Mouse (Mus musculus) megakaryocyte, embryonic 14.5 days (primary cell): ENCODE results near the gene Abcg4. TPM values are rescaled to one million over a fixed set of nuclear protein-coding genes. Genes with fewer than 3 reads are reported as not detected.
"Not testable (repeated sequence)": the region's sequence is repeated elsewhere in the genome, so short reads cannot be mapped to it uniquely, and the experiment has no call there.

Source experiments
- H3K27me3 ChIP-seq: replicated peaks from 2 replicates; pipeline ENCODE3; 2012; ENCODE audit warnings: inconsistent platforms
- H3K36me3 ChIP-seq: replicated peaks from 2 replicates; pipeline ENCODE3; 2012; ENCODE audit warnings: low read length, inconsistent platforms, mixed read lengths
- H3K4me1 ChIP-seq: 2 replicates; pipeline ENCODE4 v1.6.1; 2012; ENCODE audit warnings: inconsistent platforms
- H3K4me3 ChIP-seq: replicated peaks from 2 replicates; pipeline ENCODE3; 2012; ENCODE audit warnings: moderate library complexity, mild to moderate bottlenecking, inconsistent platforms
- H3K9me3 ChIP-seq: 2 replicates; pipeline ENCODE4 v1.6.1; 2012; ENCODE audit warnings: inconsistent platforms
- FLI1 ChIP-seq: IDR thresholded peaks from 2 replicates; pipeline ENCODE4 v1.6.1; 2012; ENCODE audit warnings: low read length, inconsistent platforms, mixed read lengths
- GATA1 ChIP-seq: IDR thresholded peaks from 3 replicates; pipeline ENCODE4 v1.6.1; 2012; ENCODE audit warnings: mixed read lengths, low read length, inconsistent platforms, borderline replicate concordance
- polyA plus RNA-seq: library from polyadenylated mRNA; stranded (reverse); fragments of >175 nt; gene quantifications from 2 replicates; pipeline ENCODE4 v1.2.3, GENCODE M21; 2012; ENCODE audit warnings: low replicate concordance; ENCODE audit not compliant: insufficient read depth

Abcg4 gene
- 0.19 TPM in 1 of 2 replicates, not detected in the other for polyA plus RNA-seq

DNA sequence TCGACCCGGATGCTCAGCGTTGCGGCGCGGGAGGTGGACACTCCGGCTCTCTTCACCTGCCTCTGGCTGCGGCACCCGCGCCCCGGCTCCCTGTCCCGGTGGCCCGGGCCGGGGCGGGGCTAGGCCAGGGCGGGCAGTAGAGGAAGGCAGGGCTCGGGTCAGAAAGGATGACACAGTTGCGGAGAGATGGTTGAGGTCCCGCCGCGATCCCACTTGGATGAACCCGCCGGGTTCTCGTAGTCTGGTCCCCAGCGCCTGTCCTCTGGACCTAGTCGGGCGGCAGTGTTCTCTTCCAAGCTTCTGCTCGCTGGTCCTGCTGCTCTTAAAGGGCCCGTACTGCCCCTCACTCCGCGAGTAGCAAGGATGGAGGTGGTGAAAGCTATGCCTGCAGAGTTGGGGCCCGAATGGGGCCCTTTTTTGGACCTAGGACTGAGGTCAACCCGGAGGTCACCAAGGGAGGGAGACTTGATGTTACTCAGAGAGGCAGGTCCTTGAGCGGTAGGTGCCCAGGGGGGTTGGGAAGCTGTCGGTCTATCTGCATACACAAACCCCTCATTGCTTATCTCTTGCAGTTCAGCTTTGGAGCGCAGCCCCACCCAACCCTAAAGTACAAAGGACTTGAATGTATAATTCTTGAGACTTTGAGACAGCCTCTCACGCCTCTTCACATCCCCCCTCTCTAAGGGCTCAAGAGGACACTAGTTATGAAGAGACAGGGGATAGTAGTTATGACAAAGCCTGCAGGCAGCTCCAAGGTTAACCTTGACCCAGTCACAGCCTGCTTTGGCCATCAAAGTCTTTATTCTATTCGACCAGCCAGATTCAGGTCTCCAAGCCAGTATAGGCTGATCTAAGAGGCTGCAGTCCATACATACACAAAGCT lies at the start of gene Abcg4:
Gene Abcg4 (minus strand): TSS at position 540 of the 883 bp plus-strand sequence.
- peak within 1 kb of the TSS; percentile 89 for H3K4me3 ChIP-seq
- peaks cover 16% of the 10 kb centered on the region for H3K9me3 ChIP-seq
- H3K27me3 ChIP-seq = peaks cover 52% of the 10 kb centered on the region
- no peak for TF ChIP-seq GATA1
- TF ChIP-seq FLI1 = no peak
- peaks cover 43% of the 10 kb centered on the region for H3K36me3 ChIP-seq
- H3K4me1 ChIP-seq = peaks cover 40% of the 10 kb centered on the region

DNA sequence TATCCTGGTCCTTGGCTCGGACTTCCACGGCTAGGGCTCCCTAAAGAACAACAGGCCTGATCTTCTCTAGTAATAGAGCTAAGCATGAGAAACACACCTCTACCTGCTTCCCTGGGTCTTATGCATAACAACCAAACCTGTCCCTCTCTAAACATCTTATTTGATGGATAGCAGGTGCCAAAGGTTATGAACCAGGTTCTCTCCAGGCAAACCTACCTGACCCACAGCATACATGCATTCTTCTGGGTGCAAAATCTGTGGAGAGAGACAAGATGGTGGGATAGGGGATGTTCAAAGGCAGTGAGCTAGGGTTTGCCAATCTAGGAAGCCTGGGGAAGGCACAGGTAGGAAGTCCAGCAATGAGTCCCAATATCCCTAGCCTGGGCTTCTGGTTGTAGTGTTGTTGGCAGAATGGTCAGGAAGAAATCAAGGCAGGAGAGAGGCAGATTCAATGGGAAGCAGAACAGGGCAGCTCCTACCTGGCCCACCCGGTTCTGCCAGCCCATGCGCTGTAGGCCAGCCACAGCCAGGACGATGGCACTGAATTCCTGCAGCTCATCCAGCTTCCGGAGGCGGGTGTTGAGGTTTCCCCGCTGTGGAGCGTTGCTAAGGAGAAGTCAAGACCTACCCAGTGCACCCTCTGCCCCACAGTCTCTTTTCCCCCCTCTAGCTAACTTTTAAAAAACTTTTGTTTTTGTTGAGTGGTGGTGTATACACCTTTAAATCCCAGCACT lies 49.2 kb upstream of the Abcg4 start:
- TF ChIP-seq GATA1 (no peak), FLI1 (no peak)
- peaks cover 71% of the 10 kb centered on the region for H3K36me3 ChIP-seq
- H3K4me1 ChIP-seq = peaks cover 62% of the 10 kb centered on the region
- peak overlapping the region; percentile 73 for H3K4me3 ChIP-seq
- no peaks in the 10 kb centered on the region for H3K27me3 ChIP-seq
- H3K9me3 ChIP-seq = no peaks in the 10 kb centered on the region

DNA sequence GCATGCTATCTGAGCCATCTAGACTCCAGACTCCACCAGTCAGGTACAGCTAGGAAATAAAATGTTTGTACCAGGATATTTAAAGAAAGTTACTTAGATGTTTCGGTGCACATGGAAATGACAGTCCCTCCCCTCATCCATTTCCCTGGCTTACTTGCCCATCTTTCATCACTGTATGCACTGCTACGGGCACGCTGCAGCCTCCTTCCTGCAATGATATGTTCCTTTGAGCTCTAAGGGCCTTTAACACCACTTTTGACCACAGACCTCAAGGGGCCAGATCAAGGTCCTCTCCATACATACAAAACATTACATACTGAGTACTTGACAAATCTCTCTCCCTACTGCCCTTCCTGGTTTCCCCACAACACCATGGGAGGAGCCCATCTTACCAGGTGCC lies 48.5 kb upstream of the Abcg4 start:
- Histone ChIP-seq H3K36me3 (peaks cover 70% of the 10 kb centered on the region), H3K27me3 (no peaks in the 10 kb centered on the region), H3K4me3 (peak overlapping the region; percentile 88), H3K9me3 (no peaks in the 10 kb centered on the region), H3K4me1 (peaks cover 56% of the 10 kb centered on the region)
- TF ChIP-seq GATA1 (no peak), FLI1 (no peak)

DNA sequence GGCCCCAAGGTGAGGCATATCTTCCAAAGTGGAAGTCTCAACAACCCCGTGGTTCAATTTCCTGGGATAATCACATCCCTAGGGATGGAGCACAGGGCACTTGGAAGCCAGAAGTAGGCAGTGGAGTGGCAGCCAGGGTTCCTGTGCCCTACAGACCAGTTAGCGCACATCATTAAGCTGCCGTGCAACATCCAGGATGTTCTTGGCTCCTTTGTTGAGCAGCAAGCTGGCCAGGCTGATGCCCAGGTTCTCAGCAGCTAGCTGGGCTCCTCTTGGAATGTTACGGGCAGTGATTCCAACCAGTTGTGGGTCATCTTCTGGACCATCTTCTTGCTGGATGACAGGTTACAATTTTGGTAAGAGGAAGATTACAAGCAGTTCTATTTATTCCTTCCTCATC lies 48.1 kb upstream of the Abcg4 start:
- peaks cover 70% of the 10 kb centered on the region for H3K36me3 ChIP-seq
- H3K27me3 ChIP-seq, H3K9me3 ChIP-seq: not testable (repeated sequence)
- H3K4me3 ChIP-seq = peak overlapping the region; percentile 88
- H3K4me1 ChIP-seq = peaks cover 52% of the 10 kb centered on the region

DNA sequence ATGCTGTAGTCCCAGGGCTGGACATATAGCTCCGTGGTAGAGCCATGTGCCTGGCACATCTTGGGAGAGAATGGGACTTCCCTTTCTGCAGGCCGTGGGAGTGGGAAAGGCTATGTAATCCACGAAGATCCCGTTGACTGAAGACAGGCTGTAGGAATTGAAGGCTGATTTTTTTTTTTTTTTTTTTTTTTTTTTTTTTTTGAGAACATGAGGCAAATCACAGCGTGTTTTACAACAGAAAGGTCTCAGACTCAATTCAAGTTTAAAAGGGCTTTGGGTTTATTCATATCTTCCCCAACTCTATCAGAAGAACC lies 47.6 kb upstream of the Abcg4 start:
- TF ChIP-seq GATA1 (no peak), FLI1 (no peak)
- peaks cover 70% of the 10 kb centered on the region for H3K36me3 ChIP-seq
- peak overlapping the region; percentile 98 for H3K4me3 ChIP-seq
- H3K4me1 ChIP-seq = peaks cover 47% of the 10 kb centered on the region
- H3K9me3 ChIP-seq = no peaks in the 10 kb centered on the region
- H3K27me3 ChIP-seq = no peaks in the 10 kb centered on the region

DNA sequence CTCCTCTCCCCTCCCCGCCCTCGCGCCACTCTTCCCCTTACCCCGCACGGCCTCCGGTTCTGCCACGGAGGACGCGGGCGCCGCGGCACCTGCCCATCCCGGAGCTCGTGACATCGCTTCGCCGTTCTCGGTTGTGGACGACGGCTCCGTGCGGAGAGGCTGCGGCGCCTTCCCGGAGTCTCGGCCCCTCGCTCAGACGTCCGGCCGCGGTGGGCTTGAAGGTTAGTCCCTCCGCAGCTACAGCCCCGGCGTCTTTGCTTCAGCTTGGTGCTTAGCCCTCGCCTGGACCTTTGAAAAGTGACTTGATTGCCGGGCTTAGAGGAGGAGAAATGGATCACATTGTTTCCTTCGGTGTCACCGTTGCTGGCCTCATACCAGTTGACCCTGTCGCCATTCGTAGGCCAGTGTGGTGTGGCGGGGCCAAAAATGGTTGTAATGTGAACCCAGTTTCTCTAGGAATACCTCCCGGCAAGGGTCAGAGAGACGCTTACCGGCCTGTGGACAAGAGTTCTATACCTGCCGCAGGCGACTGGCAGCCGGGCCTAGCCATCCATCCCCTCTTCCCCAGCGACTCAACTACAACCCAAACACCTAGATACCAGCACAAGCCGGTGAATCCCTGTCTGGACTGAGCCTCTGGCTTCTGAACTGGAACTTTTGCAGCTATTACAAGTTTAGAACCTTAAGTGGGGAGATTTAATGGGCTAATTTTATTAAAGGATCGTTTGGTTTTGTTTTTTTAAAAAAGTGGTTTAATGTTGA lies 47.1 kb upstream of the Abcg4 start:
- H3K27me3 ChIP-seq = no peaks in the 10 kb centered on the region
- no peaks in the 10 kb centered on the region for H3K9me3 ChIP-seq
- peaks cover 70% of the 10 kb centered on the region for H3K36me3 ChIP-seq
- TF ChIP-seq FLI1 (no peak), GATA1 (no peak)
- peak overlapping the region; percentile 98 for H3K4me3 ChIP-seq
- peaks cover 42% of the 10 kb centered on the region for H3K4me1 ChIP-seq

DNA sequence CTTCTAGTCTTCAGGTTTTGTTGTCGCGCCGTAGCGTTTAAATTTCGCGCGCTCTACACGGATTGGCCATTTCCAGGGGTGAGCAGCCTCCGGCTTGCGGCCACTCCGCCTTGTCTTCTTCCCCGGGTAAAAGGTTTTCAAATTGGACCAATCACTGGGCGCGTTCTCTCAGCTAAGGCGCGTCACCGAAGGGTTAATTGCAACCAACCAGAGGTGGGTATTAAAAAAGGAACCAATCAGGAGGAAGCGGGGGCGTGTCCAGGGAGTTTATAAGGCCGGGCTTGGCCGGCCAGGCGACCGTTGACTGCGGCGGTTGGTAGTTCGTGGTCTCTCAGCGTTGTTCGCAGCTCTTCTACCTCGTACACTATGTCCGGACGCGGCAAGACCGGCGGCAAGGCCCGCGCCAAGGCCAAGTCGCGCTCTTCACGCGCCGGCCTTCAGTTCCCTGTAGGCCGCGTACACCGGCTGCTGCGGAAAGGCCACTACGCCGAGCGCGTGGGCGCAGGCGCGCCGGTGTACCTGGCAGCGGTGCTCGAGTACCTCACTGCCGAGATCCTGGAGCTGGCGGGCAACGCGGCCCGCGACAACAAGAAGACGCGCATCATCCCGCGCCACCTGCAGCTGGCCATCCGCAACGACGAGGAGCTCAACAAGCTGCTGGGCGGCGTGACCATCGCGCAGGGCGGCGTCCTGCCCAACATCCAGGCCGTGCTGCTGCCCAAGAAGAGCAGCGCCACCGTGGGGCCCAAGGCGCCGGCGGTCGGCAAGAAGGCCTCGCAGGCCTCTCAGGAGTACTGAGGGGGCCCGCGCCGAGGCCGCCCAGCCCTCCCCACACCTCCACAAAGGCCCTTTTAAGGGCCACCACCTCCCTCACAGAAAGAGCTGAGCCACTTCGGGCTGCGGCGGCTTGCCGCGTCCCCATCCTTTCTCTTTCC lies 46.2 kb upstream of the Abcg4 start, which contains the start of gene H2afx:
Gene H2afx (plus strand): TSS at position 299 of the 935 bp plus-strand sequence.
- TF ChIP-seq GATA1 (no peak), FLI1 (peak; percentile 45; the same call in 1 of the 2 replicates)
- H3K36me3 ChIP-seq = peaks cover 72% of the 10 kb centered on the region
- no peaks in the 10 kb centered on the region for H3K9me3 ChIP-seq

DNA sequence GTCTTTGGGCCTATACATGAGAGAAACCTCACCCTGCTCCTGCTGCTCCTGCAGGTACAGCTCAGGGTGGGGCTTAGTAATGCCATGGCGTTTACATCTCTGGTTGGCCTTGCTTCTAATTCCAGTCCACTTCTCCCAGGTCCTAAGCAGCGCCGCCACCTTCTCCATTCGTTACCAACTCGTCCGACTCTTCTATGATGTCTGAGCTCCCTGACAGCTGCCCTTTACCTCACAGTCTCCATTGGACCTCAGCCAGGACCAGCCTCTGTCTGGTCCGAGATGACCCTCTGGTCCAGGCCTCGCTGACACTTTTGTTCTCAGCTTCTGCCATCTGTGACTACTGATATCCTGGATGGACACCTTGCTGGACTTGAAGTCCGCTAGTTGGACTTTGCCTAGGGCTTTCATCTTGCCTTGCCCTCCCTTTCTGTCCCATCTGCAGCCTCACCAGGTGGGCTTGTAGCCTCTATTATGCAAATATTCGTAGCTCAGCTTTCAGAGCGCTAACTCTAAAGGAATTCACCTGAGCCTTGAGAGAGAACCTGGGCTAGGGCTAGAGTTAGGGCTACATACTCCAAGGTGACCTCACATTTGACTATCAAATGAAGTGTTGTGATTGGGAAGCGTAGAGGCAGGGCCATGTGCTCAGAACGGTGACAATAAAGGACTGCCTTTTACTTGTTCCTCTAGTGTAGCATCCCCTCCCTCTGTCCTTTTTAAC lies 44.7 kb upstream of the Abcg4 start:
- Histone ChIP-seq H3K4me3 (no peak overlapping the region), H3K9me3 (no peaks in the 10 kb centered on the region), H3K27me3 (no peaks in the 10 kb centered on the region), H3K4me1 (peaks cover 41% of the 10 kb centered on the region), H3K36me3 (peaks cover 68% of the 10 kb centered on the region)
- TF ChIP-seq FLI1 (no peak), GATA1 (no peak)

More for the DNA sequence above, 46.2 kb upstream of the Abcg4 start, which contains the start of gene H2afx:
- Histone ChIP-seq H3K4me1 (peaks cover 36% of the 10 kb centered on the region), H3K27me3 (no peaks in the 10 kb centered on the region), H3K4me3 (peak within 1 kb of the TSS; percentile 98)
